Mouse (Mus musculus): ENCODE measurements around the gene Kalrn.
A peak's percentile ranks its signal among the peaks of the same experiment; 100 is the strongest.

Gene Kalrn

DNA sequence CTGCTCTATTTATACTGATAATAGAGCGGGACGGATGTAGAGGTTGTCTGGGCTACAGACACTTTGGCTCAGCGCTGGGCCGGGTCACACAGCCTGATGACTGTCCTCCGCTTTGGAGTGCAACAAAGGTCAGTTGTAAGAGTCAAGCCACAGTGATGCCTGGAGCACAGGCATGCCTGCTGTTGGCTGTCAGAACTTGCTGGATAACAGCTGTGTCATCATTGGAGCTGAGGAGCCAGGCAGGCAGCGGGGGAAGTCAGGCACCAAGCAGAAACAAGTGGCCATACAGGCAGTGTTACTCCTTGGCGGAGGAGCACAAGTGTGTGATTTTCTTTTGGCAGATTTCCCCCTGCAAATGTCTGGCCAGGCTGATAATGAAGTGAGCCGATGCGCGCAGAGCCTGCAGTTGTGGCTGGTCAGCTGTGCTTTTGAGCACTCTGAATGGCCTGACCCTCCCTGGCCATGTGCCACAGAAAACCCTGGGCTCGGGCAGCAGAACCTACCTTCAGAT lies 632.0 kb downstream of the Kalrn start:
- no peak for DNase-seq (ENCODE audit: low spot score in 2 of 2)

DNA sequence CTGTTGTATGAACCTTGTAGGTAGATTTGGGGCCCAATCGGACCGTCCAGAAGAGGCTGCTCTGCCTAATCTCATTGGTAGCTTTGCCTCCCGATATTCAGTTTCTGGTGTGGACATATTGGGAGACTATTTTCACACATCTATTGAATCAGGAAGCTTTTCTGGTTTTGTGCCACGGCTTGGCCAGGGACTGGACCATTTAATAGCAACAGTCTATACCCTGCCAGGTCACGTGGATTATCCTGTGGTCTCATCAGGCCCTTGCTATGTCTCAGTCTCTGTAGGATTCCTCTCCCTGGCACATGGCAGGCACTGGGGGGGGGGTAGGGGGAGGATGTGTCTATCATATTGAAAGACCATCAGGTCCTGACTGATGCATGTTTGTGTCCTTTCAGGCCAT lies 633.2 kb downstream of the Kalrn start:
- DNase-seq (ENCODE audit: low spot score in 2 of 2) = no peak

DNA sequence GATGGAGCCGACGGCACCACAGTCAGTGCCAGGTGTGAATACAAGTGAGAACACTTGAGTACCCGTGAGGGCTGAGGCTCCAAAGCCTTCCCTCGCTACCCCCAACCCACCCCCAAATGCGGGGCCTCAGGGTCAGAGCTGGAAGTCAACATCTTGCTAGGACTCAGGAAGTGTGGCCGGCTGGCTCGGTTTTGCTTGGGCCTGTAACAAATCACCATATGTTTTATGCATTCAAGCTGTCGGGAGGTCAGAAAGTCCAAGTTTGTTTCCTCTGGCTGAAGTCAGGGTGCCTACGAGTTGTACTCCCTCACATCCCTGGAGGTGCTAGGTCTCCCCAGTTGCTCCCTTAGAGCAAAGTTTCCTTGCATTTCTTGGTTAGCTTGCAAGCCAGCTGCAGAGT lies 633.7 kb downstream of the Kalrn start:
- DNase-seq (ENCODE audit: low spot score in 2 of 2) = no peak

DNA sequence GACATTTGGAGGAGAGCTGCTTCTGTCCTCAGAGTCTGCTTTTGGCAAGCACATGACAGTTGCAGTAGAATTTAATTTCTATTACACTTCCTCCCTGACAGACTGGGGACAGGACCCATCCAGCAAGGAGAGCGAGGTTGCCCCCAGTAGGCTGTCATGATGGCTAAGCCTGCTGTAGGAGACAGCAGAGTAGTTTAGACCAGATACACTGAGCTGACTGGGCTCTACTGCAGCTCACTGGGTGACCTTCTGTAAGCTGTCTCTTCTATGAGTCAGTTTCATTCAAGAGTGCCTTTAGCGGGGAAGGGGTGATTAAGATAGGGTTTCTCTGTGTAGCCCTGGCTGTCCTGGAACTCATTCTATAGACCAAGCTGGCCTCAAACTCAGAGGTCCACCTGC lies 634.2 kb downstream of the Kalrn start:
- DNase-seq (ENCODE audit: low spot score in 2 of 2) = no peak

DNA sequence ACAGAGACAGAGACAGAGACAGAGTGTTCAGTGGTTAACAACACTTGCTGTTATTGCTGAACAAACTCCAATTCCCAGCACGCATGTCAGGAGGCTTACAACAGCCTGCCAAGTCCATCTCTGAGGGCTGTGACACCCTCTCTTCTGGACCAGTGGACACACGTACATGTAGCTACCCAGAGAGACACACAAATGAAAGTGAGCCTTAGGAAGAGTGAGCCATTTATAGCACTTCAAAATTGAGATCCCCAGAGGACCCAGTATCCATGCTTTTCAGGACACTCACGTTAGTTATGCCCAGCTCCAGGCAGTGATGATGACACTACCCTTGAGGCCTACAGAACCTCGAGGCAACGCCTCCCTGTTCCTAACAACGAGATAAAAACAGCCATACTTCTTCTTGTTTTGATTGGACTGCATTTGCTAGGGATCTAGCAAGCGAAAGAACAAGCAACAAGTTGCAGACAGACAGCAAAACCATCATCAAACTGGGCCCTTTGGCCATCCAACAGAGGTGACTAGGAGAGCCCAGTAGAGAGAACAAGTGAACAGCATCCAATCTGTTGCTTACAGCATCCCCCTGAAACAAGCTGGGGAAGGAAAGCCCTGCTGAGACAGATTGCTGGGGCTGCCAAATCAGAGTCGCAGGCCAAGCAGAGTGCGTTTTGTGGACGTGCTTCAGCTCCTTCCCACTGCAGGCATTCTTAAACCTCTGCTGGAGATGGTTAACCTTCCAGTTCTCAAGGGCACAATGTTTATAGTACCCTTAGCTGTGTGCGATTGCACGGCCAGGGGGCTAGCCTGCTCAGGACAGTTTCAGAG lies 634.8 kb downstream of the Kalrn start:
- DNase-seq (ENCODE audit: low spot score in 2 of 2) = no peak

DNA sequence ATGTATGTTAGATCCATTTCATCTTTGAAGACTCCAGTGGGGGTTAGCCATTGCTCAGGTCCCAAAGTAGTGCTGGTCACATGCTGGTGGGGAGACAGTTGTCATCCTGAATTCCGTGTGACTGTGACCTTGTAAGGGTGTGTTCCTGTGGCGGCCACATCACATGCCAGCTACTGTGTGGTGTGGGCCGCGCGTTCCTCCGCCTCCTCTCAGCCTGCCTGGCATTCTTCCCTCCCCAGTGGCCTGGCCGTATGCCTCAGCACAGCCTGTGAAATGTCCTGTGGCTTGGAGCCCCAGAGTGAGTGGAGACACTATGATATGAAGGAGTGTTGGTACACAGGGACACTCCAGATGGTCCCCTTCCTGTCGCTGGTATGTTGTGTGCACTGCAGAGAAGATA lies 635.8 kb downstream of the Kalrn start:
- DNase-seq (ENCODE audit: low spot score in 2 of 2) = no peak

DNA sequence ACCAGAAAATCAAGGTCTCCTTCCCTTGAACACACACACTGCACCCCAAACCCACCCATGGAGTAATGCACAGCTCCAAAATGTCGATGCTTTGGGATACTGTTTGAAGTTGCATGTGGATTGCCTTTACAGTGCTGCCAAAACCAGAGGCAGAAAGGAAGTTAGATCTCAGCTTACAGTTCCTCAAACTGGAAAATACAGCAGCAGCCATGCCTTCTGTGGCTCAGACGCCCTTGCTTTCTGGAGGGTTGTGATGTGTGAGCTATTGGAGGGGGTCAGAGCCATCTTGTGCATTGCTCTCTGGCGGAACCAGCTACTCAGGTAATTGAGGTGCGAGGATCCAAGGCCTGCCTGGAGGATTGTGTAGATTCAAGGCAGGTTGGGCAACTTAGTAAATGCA lies 636.4 kb downstream of the Kalrn start:
- DNase-seq (ENCODE audit: low spot score in 2 of 2) = no peak

DNA sequence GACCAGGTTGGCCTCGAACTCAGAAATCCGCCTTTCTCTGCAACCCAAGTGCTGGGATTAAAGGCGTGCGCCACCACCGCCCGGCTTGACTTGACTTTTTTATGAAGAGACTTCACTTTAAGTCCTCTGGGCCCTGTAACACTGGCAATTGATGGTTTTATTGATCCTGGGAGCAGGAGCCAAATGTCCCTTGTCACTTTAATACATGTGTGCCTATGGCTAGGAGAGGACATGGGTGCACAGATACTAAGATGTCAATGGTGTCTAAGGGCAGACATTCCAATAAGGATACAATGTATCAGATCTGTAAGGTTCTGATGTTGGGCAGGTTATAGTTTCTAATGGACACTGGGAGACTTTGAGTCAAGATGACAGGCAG lies 637.9 kb downstream of the Kalrn start:
- DNase-seq (ENCODE audit: low spot score in 2 of 2) = no peak

DNA sequence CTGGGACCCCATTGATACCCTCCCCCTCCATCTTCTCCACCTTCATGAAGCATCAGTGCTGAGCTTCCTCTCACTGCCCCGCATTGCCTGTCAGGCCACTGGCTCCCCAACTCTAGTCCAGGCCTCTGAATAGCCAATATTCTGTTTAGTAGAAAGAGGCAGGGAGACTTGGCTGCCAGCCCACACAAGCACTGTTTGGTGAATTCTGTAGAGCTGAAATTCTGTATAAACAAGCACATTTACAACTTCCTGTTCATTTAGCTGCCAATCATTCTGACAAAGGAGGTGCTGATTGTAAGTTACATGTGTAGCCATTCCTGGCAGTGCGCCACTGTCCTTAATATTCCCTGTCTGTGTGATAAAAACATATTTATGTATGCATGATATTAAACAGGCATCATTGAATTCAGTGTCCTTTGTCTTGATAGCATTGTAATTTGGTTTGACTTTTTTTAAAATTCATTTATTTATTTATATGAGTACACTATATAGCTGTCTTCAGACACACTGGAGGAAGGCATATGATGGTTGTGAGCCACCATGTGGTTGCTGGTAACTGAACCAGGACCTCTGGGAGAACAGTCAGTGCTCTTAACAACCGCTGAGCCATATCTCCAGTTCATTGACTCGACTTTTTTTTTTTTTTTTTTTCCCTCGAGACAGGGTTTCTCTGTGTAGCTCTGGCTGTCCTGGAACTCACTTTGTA lies 638.5 kb downstream of the Kalrn start:
- no peak for DNase-seq (ENCODE audit: low spot score in 2 of 2)

DNA sequence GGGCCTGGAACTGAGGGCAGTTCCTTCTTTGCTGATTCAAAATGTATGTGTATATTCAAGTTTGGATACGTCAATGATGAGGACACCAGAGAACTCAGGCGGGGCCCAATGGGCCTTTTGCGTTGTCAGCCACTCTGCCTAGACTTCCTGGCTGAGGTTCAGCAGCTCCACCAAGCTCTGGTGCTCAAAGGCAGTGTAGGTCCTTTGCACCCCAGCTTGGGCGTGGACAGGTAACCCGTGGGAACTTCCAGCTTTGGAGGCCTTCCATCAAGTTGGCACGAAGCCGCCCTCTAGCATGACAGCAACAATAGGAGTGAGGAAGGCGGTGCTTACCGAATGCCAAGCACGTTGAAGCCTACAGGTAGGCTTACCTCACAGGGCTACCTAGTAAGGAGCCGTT lies 639.9 kb downstream of the Kalrn start:
- no peak for DNase-seq (ENCODE audit: low spot score in 2 of 2)

DNA sequence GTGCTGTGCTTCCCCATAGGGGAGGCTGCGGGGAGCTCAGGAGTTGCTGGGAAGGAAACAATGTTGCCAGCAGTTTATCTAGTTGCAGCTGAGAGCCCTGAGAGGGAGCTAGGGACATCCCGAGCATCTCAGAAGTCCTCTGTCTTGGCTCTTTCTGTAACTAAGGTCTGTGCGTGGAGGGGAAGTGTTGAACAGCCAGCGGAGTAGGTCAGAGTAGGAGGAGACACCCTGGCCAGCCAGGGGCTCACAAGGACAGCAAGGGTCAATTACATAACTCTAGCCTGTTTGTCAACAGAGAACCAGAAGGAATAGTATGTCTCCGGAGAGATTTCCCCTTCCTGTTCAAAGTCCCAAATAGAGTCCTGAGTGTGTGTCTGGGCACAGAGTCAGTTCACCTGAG lies 641.2 kb downstream of the Kalrn start:
- DNase-seq (ENCODE audit: low spot score in 2 of 2) = no peak

DNA sequence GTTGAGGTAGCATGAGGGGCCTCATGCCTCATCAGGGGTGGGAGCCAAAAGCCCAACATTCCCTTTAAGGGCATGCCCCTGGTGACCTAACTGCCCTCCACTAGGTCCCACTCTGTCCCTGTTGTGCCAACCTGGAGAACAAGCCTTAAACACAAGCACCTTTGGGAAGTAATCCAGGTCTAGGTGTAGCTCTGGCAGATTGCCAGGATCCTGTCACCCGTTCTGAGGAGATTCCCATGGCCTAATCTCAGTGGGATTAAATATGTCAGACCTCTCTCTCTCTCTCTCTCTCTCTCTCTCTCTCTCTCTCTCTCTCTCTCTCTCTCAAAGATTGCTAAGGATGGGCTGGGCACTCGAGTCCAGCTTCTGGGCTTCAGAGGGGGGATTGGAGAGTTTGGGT lies 641.6 kb downstream of the Kalrn start:
- DNase-seq (ENCODE audit: low spot score in 2 of 2) = no peak

DNA sequence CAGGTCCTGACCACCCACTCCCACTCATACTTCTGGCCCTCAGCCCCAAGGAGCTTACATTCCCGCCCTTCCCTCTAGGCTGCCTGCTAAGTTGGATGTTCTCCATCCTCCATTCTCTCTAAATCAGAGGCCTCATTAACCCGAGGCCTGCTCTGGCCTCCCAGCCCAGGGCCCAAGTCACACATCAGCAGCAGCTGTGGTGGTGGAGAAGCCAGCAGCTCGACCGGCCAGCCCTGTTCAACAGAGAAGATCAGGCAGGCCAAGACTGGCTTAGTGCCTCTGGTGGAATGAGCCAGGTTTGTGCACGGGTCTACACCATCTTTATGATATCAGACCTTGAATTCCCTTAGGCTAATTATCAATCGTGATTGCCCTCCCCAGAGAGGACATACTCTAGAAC lies 642.5 kb downstream of the Kalrn start:
- no peak for DNase-seq (ENCODE audit: low spot score in 2 of 2)

DNA sequence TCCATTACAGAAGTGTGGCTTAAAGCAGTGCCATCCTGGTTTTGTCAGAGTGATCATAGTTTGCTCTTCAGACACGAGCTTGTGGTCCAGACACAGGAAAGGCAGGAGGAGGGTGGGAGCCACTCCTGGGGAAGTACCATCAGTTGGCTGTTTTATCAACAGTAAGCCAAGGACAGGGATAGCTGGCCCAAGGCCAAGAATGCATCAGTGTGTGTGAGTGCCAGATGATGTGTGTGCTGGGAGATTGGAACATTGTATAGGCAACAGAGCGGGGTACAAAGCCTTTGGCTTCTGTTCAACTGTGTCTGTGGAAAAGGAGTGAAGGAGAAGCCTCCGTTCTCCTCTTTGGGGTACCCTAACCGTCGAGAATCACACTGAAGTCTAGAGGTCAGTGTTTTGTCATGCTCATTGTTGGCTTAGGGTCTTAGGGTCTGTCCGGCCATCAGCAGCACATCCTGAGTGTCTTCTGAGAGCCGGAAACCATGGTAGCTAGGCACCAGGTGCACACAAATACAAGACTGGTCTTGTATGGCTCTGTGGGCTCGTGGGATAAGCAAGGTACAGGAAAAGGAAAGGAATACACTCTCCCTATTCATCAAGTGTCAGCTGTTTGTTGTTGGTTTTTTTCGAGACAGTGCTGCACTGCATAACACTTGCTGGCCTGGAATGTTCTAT lies 644.4 kb downstream of the Kalrn start:
- no peak for DNase-seq (ENCODE audit: low spot score in 2 of 2)

DNA sequence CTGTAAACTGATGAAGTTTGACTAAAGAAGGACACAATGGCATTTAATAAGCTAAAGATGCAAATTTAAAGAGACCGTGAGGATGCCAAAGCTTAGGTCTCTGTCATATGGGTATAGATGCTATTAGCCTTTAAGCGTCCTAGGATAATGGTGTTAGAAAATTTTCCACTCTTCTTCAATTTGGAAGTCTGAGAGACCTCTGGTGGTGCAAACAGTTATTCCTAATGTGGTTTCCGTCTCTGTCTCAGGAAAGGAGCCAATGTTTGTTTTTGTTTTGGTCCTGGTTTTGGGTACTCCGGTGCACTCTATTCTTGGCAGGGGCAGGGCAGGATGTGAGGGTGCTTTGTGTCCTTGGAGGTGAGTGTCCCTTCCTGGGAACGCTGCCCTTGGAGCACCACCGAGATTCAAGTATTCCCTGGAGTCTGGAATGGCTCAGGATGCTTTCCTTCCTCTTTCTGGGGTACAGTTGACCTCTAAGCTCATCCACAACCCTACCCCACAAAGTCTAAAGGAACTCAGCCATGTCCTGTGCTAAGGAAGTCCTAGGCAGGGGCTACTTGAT lies 646.0 kb downstream of the Kalrn start:
- DNase-seq (ENCODE audit: low spot score in 2 of 2) = no peak

DNA sequence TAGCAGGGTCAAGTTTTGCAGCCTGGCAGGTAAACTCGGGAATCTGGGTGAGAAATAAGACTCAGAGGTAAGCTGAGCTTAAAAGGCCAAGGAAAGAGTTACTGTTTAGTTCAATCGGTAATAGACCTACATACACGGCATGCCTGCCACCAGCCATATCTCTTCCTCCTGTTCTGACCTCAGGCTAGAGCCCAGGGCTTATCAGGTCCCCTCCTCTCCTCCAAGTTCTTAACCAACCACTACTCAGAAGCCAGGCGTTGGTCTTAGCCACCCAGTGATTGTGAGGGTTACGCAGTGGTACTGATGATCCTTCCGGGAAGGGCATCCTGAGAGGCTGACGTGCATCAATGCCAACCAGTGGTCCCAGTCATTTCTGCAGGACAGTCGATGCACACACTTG lies 649.6 kb downstream of the Kalrn start:
- DNase-seq (ENCODE audit: low spot score in 2 of 2) = no peak

DNA sequence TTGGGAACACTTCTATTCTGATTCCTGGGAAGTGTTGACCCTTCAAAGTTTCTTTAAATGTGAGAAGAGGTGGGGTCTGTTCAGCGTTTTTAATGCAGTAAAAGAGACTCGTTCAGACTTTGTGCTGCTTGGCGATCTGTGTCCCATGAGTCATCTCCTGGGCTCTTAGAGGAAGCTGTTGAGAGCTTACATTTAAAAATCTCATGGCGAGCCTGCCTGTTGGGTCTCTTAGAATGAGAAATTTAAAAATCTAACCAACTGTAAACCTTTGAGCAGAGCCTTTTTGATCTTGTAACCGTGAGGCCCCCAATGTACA lies 650.4 kb downstream of the Kalrn start:
- no peak for DNase-seq (ENCODE audit: low spot score in 2 of 2)

DNA sequence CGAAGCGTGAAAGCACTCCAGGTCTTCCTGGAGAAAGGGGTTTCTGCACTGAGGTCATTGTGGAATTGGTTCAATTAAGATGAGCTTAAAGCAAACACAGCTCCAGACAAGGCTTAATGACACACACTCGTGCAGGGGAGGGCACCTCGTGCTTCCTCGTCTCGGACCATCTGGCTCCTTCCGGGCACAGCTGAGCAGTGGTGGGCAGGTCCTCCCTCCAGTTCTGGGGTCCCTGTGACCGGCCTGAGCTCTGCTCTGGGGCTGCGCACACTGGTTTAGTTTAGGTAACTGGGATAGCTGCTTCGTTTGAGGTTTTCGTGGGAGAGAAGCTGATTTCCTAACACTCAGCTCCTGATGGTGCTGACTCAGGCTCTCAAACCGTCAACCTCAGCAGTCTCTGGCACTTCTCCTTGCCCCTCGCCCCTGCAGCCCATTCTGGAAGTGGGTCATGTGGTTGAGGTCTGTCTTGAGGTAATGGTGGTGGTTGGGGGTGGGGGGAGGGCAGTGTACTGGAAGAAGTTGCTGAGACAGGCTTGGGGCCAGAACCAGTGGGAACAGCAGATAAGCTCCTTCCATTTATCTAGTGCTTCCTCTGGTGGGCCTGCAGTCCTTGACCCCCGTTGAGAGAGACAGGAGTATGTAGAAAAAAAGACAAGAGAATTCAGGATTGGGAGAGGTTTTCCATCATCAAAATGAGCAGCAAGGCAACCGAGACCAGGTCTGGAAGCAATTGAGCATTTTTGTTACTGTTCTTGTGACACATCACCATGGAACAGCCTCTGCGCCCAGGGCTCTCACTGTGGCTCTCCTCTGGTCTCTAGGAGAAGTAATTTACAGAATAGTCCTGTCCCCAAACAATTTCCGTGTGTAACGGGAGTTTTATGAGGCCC lies 651.0 kb downstream of the Kalrn start:
- peak in 1 of 2 experiments; percentile 28 for DNase-seq (ENCODE audit: low spot score in 2 of 2)

DNA sequence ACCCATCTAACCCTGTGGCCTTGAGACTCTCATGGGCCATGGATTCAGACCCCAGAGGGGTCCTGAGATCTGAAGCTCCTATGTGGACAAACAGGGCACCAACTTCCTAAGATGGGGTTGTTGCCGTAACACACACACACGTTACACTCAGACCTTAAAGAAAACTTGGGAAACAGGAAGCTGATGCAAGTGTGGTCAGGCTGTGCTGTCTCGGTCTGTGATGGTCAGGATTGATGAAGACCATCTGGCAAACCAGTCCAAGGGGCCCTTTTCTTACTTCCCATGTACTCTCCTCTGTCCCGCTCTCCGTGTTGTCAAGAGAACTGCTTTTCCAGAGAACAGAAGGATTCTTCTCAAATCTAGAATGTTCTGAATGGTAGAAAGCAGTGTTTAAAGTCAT lies 651.8 kb downstream of the Kalrn start:
- DNase-seq (ENCODE audit: low spot score in 2 of 2) = no peak
